Mouse (Mus musculus) adrenal gland, postnatal 10 days (tissue): Measurements from ENCODE around the gene Xirp1. TPM values are rescaled to one million over a fixed set of nuclear protein-coding genes. Genes with fewer than 3 reads are reported as not detected.
"Not testable (repeated sequence)": the region's sequence is repeated elsewhere in the genome, so short reads cannot be mapped to it uniquely, and the experiment has no call there.

Experiments
- DNase-seq: peaks from one replicate; pipeline ENCODE4 v3.0.0; 2021; ENCODE audit warnings: mixed read lengths
- total RNA-seq, 2 experiments: library from RNA; stranded (reverse); gene quantifications; 2 replicates each; pipeline ENCODE4 v1.2.3; 2021

Gene Xirp1
- total RNA-seq, 2 experiments from 2014 or later: 3.1 to 7.4 TPM

- DNase-seq: peak; percentile 87
Observed at GRCm38 (mm10) chr9:120020285-120020890, 3.0 kb downstream of the Xirp1 start.

- peak; percentile 57 for DNase-seq
Observed at GRCm38 (mm10) chr9:120016956-120017355, 6.4 kb downstream of the Xirp1 start.

DNA sequence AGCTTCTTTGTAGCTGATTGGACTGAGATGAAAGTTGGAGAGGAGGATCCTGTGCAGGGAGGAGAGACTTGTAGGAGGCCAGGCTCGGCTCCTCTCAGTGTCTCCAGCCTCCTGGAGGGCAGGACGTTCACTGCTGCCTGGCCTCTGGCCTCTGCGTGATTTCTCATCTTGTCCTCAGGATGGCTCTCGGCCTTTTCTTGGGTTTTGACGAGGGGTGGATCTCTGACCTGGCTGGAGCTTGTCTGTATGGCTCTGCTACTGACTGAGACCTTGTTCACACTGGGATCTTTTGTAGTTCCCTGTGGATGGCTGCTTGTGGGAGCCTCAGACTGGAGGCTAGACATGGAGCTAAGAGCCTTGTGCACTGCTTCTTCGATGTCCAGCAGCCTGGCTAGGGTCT, 8.6 kb downstream of the Xirp1 start:
- no peak for DNase-seq

- no peak for DNase-seq
Observed at GRCm38 (mm10) chr9:120013251-120013820, 10.1 kb downstream of the Xirp1 start.

DNA sequence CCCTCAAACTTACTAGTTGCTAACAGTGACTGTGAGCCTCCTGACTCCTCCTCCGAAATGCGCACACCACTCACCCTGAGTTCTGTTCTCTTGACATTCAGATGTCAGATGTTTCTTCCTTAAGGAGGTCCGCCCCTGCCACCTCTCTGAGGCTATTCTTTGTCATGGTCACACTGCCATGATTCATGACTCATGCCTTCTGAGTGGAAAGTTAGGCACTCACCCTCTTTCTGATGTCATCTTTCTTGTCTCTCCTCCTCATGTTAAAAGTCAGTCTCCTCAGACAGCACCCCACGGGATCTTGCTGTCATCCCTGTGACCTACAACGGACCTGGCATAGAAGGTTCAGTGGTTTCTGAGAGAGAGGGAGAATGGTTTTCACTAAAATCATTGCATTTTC, 10.6 kb downstream of the Xirp1 start:
- DNase-seq: peak; percentile 49

DNA sequence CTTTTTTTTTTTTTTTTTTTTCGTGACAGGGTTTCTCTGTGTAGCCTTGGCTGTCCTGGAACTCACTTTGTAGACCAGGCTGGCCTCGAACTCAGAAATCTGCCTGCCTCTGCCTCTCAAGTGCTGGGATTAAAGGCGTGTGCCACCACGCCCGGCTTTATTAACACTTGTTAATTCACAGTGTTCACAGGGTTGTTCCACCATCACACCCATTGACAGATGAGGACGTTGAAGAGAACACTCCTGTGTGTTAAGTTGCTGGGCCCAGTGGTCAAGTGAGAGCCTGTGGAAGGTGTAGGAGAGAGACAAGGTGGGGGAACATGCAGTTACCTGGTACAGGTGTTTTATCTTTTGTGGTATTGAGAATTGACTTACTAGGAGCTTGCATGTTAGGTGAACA, 11.2 kb downstream of the Xirp1 start:
- not testable (repeated sequence) for DNase-seq

DNA sequence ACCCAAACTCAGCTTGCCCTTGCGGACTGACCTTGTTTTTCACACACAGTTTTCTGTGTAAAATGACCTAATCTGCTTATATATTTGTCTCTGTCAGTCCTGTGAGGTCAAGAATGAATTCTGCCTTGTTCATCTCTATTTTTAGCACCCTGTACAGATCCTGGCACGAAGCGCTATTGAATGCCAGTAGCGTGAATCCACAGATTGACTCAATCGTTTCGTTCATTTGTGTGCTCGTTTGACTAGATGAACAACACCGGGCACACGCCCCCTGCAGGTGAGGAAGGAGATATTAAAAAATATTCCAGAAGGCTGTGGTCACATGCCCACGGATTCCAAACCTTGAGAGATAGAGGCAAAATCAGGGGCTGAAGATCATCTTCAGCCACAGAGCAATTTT, 11.9 kb downstream of the Xirp1 start:
- peak; percentile 81 for DNase-seq

DNA sequence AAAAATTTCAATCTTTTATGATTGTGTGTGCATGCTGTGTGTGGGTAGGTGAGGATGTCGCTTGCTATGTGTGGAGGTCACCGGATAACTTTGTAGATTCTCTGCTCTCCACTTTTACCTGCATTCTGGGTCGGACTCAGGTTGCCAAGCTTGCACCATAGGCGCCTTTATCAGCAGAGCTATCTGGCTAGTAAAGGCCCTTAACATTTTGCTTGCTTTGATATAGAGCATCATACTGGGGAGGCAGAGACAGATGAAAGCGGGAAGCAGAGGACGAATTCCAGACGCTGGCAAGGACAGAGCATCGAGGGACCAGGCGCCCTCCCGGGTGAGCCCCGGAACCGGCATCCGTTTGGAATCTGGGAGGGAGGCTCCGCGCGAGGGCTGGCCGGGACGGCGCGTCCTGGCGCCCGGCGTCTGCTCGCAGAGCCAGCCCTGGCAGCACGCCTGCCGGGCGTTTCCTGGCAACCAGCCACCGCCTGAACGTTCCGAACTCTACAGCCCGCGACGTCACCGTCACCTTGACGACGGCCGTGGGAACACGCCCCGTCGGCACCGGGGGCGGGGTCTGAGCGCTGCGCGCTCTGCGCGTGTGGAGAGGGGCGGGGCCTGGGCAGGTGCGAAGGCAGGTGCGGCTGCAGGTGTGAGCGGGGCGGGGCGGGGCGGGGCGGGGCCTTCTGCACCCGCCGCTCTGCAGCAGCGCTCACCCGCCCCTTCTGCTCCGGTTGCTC, 12.5 kb downstream of the Xirp1 start:
- DNase-seq: peak; percentile 100

- no peak for DNase-seq
Observed at GRCm38 (mm10) chr9:120009871-120010270, 13.5 kb downstream of the Xirp1 start.

- no peak for DNase-seq
Observed at GRCm38 (mm10) chr9:120009226-120009841, 14.1 kb downstream of the Xirp1 start.

GRCm38 (mm10) chr9:120007833-120008232, 15.6 kb downstream of the Xirp1 start:
- no peak for DNase-seq

DNA sequence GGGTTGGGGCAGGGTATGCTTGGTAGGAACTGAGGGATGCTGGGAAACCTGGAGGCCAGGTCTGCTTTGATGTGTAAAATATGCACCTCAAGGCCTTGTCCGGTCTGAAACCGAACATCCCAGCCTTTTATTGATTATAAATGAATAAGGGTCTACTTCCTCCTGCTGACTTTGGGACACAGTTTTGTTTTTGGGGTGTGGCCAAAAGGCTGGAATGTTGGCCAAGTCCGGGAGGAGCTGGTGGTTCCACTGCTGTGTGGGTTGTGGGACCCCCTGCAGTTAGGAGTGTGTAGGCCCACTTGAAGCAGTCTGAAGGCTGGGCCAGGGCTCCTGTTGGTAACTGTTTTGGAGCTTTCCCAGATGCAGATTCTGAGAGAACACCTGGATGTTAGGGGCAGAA, 17.5 kb downstream of the Xirp1 start:
- no peak for DNase-seq

GRCm38 (mm10) chr9:120002893-120003292, 20.5 kb downstream of the Xirp1 start:
- DNase-seq: peak; percentile 1

DNA sequence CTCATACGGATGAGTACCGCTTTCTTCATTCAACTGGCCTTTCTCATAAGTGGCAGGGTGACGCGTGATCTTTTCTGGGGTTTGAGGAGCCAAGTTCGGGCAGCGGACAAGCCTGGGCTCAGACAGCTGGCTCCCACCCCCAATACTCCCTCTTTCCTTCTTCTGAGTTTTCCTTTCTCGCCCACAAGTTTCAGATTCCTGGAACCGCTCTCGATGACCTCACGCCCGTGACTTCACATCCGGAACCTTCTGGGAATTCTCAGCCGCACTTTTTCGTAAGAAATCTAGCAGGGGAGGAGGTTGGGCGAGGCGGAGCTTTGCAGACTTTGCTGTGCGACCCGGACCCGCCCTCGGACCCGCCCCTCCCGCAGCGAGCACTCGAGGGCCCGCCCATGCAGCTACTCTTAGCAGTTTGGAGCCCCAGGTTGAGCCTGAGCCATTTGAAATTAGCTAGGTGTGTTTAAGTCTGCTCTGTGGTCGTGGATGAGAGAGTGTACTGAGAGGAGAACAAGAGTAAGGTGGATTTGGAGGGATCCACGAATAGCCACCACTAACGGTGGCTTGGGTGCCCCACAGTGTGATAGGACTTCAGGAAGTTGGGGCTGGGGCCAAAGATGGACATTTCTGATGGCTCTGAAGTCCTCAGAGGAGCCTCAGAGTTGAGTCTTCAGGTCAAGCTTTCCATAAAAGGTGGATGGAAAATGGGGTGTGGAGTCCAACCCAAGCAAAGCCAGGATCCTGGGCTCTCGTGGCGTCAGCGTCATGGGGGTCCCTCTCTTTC, 21.3 kb downstream of the Xirp1 start:
- DNase-seq: peak; percentile 92

- DNase-seq: peak; percentile 35
Observed at GRCm38 (mm10) chr9:120000761-120001160, 22.6 kb downstream of the Xirp1 start.

GRCm38 (mm10) chr9:119999636-120000035, 23.8 kb downstream of the Xirp1 start:
- DNase-seq: peak; percentile 42

DNA sequence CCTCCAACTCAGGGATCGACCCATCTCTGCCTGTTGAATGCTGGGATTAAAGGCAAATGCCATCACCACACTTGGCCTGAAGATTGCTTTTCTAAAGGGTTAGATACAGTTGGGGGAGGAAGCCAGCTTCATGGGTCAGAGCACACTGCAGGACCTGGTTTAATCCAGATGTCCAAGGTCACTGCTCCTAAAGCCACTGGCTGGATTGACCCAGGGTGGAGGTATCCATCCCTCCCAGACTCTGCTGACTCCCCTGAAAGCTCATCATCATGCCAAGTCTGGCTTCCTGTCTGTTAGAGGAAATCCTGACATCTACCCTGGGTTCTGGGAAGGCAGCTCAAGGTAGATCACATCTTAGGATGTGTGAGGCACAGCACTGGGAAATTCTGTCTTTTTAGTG, 24.6 kb downstream of the Xirp1 start:
- no peak for DNase-seq

DNA sequence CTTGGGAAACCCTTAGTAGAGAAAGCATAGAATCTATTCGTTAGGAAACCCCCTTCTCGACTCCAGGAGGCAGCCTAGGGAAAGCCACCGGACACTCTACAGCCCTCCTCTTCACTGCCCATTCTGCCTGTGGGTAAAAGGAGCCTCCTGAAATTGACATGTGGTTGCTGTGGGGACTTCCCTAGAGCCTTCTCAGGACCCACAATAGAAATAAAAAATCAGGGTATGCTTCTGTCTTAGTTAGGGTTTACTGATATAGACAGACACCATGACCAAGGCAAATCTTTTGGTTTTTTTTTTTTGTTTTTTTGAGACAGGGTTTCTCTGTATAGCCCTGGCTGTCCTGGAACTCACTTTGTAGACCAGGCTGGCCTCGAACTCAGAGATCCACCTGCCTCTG, 27.3 kb downstream of the Xirp1 start:
- DNase-seq: no peak

DNA sequence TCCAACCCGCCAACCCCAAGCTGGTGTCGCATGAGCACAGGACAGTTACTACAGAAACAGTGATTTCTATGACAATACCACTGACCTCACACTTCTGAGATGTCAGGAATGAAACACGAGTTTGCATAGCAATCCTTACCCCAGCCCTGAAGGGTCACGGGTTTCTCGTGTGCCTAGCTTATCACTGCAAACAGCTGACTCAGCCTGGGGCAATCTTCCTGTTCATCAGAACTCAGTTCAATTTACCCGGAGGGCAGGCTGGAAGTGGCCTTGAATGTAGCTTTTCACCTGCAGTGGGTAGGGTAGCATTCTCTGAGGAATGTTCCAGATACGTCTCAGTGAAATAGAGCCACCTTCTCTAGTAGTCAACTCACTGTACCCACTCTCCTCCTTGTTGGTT, 29.2 kb downstream of the Xirp1 start:
- DNase-seq: peak; percentile 1

- DNase-seq: no peak
Observed at GRCm38 (mm10) chr9:119993092-119993844, 30.1 kb downstream of the Xirp1 start.

GRCm38 (mm10) chr9:119991310-119991709, 32.1 kb downstream of the Xirp1 start:
- no peak for DNase-seq

DNA sequence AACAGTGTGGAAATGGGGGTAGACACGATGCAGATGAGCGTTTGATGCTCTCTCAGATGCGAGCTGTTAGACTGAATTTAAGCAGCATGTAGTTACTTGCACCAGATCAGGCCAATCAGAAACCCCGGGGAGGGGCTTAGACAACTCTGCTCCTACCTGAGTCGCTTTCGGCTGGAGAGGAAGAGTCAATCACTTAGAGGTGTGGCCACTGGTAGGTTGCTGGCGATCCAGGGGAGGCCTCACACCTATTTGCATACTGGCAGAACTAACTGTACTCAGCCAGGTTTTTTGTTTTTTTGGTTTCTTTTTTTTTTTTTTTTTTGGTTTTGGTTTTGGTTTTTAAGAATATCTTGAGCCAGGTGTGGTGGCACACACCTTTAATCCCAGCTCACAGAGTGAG, 35.1 kb downstream of the Xirp1 start:
- DNase-seq: peak; percentile 3
